Mouse (Mus musculus): ENCODE data around the gene Rap1gds1.

The Rap1gds1 gene

DNA sequence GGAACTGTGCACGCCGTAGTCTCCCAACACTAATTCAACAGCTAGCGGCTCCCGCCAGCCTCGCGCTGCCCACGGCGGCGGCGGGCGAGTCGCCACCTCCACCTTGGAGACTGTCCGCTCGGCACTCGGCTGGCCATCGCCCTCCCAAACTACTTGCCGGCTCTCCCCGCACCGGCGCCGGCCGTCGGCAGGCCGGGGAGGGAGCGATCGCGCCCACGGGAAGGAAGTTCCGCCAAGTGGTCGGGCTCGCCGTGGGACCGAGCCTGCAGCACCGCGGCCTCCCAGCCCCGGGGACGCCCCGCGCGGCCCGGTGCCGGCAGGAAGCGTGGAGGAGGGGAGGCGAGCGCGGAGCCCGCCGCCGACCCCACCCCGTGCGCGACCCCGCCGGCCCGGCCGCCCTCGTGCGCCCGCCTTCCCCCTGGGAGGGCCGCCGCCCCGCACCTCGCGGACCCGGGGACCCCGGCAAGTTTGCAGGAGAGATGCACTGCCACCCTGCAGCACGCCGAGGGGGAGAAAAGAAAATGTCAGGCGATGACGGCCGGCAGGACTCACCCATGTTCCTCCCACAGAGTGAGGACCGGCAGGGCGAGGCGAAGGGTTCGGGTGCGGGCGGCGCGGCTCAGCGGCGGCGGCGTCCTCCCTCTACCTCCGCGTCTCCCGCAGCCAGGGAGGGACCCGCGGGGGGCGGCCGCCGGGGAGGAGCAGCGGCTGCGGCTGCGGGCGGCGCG is at the start of gene Rap1gds1:
Rap1gds1 (minus strand) TSS at position 718 of the 728 bp plus-strand sequence.
- DNase-seq: peak; percentile 73

DNA sequence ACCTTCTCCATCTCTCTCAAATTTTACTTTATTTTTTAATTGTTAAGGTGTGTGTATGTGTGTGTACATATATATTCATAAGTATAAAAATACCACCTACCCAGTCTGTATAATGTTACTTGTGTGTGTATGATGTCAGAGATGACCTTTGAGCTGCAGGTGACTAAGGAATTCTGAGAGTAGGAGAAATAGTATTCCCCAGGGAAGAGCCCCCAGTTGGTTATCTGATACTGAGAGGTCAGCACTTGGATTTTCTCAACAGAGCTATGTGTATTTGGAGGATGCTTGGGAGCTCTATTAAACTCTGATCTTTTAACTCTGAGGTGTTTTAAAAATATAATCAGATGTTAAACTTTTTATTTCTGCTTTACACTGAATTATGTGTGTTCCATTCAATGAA is 43.4 kb upstream of the Rap1gds1 start:
- no peak for DNase-seq

DNA sequence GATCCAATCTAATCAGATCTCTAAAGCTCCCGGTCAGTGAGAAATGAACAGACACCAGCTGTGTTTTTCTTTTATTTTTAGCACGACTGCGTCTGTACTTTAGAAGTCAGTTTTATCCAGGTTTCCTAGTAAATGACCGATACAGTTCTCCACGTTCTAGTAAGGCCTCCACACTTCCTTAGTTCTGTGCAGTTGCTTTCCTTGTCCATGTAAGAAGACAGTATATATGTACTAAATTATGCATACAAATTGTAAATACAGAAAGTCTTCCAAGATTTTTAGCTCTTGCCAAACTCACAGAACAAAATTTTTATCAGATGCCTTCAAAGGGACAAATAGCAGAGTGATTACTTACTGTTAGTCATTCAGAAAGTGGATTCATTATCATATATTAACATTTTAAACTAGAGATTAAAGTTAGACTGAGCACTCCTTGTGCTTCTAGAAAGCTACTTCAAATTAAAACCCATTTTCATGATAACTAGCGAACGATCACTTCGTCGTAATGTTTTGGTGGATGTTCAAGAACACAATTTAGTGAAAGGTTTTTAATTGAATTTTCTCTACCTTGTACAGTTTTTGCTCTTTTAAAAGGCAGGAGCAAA is 41.8 kb upstream of the Rap1gds1 start:
- no peak for DNase-seq

DNA sequence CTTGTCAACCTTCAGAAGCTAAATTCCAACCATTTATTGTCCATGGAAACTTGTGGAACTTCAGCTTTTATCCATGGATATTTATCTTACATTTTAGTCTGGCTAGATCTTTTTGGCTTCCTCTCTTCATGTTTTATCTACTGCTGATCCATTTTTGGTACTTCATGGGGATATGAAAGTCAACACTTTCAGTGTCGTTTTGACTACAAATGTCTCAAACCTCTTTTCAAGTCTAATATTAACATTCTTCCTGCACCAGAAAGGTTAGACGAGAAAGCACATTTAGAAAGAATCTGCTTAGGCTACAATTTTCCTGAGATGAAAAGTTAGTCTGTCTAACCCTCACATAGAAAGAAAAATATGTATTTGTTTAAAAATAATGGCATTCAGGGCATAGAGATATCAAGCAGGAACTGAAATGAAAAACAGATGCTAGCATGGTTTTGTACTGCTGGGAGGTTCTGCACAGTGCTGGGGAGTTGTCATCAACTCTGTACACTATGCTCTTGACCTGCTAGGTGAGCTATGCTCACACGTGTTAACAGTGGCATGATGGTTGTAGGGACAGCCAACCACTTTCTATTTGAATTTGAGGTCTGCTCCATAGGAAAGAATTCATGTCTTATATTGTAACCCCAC is 37.5 kb upstream of the Rap1gds1 start:
- DNase-seq: no peak

DNA sequence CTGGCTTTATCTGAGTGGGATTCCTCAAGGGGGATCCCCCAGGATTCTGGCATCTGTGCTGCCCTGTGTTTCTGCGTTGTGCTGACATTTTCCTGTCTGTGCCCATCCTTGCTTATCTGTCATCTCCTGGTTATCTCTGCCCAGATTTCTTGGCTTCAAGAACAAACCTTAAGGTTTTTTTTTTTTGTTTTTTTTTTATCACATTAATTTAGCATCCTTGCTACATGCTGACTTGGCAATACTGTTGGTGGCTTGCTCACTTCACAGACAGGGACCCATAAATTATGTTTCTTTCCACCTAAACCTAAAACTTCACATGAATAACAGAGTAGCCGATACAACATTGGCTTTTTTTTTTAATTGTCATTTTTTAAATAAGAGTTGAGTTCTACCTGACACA is 36.9 kb upstream of the Rap1gds1 start:
- DNase-seq: no peak

DNA sequence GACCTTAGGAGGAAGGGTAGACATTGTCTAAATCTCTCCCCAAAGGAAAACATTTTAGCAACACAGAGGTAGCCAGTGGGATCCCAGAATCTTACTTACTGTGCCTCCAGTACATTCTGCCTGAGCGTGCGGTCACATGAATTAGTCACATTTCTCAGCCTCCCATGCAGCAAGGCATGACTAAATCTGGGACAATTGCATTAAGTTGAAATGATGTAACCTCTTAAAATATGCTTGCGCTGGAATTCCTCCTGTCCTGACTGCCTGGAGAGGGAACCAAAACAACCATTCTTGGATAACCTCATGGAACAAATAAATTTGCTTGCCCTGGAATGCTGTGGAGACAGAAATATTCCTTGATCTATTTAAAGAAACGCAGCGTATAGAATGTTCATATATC is 33.2 kb upstream of the Rap1gds1 start:
- DNase-seq: no peak

DNA sequence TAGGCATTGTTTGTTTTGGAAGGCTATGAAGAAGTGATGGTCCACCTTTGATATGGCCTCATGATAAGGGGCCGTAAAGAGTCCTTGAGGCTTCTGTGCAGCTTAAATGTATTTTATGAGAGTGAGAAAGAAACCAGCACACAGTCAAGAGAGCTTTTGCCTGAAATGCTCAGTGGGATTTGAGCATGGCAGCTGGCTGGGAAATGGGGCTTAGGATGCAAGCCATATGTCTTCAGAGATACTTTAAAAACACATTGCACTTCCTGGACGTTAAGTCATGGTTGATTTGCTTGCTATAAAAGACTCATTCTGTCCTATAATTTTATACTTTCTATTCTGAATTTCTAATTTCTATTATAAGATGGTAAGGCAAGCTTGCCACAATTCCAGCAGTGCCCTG is 28.9 kb upstream of the Rap1gds1 start:
- DNase-seq: no peak

DNA sequence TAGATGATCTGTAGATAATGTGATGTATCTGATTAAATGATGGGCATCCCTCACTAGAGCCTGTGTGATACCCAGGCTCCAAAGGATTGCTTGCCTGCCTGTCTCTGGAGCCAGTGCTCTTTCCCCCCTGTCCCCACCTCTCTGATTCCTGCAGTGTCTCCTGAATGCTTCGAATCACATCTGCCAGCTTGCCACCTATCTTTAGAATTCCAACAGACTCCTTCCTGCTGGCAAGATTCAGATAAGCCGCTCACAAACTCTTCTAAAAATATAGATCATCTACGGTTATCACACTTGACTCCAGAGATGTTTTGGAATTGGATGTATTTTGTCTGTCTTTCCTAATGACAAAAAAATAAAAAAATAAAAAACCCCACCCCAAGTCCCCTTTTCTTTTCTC is 28.3 kb upstream of the Rap1gds1 start:
- no peak for DNase-seq

DNA sequence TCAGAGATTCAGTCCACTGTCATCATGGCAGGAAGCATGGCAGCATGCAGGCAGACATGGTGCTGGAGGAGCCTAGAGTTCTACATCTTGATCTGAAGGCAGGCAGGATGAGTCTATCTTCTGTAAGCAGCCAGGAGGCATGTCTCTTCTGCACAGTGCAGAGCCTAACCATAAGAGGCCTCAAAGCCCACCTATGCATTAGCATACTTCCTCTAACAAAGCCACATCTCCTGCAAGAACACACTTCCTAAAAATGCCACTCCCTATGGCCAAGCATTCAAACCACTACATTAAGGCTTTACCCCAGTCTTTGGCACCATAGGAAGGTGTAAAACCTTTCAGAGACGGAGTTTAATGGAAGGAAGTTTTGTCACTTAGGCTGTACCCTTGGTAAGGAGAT is 26.9 kb upstream of the Rap1gds1 start:
- no peak for DNase-seq

DNA sequence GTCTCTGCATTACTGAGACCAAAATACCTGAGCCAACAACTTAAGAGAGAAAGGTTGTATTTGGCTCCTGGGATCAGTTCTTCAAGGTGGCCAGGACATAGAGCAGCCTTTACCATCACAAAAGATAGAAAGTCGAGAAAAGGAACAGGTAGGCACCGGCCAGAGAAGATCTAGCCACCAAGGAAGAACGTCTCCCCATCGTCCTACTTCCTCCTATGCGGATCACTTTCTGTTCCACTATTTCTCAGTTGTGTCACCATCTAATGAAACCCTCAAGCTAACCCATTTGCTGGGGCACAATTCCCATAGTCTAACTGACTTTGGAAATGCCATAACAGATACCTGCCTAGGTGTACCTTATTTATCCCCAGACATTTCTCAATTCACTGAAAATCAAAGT is 24.3 kb upstream of the Rap1gds1 start:
- no peak for DNase-seq

DNA sequence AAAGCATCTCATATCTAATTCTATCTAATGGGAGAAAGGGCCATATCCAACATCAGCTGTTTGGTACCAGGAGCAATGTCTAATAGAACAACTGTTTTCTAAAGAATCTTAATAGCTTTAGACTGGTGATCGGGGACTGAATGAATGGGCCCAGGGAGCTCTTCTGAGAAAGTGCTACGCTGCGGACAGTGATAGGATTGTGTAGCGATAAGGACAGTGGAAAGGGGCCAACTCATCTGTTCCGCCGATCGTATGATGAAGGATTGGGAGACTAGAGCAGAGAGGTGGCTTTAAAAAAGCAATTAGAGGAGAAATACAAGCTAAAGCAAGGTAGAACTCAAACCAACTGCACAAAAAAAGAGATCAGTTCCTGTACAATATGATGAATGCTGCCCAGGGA is 20.9 kb upstream of the Rap1gds1 start:
- no peak for DNase-seq

DNA sequence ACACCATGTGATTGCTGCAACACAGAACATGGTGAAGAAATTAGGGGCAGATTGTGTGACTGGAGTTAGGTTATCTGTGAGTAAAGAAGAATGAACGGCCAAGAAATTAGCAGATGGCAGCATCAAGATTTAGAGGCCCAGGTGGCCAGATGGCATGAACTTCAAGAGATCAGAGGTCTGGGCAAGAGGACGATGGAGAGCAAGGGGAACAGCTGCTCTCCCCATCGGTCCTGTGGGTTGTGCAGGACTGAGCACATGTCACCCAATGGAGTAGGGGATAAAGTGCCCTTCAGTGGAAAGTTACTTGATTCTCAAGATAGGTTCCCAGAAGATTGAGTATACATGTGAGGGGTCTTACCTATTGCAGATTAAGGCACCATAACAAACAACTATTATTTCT is 13.5 kb upstream of the Rap1gds1 start:
- no peak for DNase-seq

DNA sequence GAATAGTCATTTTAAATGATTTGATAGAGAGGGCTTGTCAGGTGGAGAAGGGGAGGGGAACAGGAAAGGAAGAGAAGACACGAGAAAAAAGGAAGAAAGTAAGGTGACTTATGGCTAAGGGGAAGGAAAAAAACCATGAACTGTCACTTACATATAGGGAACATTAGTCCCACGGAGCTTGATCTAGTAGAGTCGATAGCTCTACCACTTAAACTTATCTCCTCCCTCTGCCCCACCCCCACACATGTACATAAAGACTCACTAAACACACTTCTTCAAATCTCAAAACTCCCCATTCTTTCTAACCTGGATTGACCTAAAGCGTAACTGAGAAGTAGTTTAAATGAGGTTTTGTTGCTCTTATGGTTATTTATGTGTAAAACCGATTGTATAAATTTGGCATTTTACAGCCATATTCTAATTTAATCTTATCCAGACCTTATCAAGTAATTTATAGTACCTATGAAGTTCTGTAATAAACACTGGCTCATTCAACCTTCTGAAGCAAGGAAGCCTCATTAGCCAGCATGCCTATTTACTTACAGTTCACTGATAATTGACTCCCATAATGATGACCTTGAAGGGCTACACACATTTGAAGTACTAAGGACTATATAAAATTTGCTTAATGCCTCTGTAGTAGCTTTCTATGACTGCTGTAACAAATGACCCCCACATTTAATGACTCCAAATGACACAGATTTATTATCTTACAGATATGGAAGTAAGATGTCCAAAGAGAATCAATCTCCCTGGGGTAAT is 9.0 kb upstream of the Rap1gds1 start:
- no peak for DNase-seq

DNA sequence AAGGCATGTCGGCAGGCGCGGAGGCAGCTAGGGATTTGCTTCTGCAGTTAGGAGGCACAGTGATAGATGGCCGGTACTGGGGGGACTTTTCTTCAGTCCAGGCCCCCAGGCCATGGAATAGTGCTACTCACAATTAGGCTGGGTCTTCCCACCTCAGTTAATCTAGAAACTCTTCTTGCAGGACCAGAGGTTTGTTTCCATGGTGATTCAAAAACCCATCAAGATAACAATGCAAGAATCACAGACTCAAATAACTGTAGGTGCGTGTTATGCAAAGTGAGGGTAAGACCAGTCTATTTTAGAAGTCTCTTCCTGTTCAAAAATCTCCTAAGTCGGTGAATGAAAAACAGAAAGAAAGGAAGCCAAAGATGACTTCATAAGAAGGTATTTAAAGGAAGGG is 4.8 kb upstream of the Rap1gds1 start:
- DNase-seq: no peak

DNA sequence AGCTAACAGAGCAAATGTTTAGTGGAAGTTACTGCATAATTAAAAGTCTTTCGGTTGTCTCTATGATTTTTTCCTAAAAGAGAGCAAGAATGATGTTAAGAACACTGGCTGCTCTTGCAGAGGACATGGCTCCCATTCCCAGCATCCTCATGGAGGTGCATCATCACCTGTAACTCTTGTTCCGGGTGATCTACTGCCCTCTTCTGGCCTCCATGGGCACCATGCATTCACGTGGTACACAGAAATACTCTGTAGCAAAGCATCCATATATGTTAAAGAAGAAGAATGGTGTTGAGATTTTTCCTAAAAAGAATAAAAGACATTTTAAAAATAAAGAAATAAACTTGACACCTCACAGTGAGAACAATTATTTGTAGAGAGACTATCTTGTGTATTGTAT is 3.0 kb upstream of the Rap1gds1 start:
- DNase-seq: no peak

DNA sequence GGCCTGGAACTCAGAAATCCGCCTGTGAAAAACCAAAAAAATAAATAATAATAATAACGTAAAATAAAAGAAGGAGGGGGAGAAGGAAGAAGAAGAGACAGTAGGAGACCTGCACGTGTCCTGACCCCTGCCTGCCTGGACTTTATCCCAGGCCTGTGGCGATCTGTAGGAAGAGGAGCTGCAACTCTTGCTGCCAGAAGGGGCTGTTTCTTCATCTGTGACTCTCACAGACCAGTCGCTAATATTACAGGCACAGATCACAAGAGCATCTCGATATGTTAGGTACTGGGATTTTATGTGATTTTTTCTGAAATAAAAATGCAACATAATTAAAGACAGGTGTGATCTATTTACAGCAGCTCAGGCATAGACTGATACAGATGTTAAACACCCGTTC is 1.1 kb upstream of the Rap1gds1 start:
- DNase-seq: no peak

DNA sequence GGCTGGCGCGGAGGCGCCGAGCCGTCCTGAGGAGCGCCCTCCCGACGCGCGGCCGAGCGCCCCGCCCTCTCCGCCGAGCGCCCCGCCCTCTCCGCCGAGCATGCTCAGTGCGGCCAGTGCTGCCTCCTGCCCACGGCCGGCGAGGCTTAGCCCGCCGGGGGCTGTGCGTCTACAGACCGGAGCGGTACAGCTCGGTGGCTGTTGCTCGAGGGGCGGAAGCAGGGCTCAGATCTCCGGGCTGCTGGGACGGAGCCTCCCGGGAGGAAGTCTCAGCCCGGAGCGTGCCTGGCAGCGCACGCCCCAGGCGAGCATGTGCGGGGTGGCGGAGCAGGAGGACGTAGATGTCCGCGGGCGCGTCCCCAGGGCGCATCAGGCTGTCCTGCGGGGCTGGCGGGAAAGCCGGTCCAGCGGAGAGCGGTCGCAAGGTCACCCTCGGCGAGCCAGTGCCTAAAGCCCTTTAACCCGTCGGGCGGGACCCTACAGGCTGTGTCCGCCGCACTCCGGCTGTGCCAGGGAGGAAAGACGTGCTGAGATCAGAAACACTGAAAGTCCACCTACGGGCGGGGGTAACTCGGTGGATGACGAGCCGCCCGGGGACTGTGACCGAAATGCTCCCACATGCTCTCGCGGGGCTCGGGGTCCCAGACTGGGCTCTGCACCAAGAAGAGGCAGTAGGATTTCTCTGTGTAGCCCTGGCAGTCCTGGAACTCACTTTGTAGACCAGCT is 495 bp upstream of the Rap1gds1 start:
- peak; percentile 88 for DNase-seq

DNA sequence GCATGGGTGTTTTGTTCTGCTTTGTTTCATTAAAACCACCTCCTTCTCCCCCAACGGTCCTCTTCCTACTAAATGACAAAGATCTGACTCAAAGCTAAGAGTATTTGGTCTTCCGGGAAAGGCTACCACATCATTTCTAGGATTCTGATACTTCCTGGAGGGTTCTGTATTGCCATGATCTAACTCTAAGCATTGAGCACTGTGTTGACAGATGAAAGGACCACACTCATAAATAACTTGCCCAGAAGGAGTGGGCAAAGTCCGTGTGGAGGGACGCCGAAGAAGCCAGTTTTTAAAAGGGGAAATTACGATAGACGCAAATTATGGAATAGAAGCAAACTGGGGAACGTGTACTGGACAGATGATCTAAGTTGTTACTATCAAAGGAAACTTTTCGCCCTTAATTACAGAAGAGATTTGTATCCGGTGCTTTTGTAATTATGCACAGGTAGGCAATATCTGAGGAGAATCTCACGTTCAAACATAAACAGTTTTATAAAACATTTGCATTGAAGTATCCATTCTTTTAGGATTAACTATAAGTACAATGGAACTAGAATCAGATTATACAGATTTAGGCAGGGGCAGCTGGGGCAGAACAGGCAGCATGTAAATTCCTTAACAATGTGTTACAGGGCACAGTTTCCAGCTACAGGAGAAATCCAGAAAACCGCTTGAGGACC is 1.1 kb downstream of the Rap1gds1 start:
- no peak for DNase-seq

DNA sequence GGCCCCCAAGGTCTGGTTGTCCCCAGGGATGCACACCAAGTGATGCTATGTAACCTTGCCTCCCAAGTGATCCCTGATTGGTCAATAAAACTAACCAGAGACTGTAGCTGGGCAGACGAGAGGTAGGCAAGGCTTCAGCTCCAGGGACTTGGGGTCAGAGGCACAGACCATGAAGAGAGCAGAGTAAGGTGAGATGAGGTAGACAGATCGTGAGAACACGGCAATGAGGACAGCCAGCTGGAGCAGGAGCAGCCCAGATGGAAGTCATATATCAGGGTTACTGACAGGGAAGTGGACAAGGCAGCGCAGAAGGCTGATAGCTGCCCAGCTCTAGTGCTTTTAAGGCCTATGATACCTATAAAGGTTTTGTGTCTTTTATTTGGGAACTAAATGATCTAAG is 5.5 kb downstream of the Rap1gds1 start:
- DNase-seq: no peak

DNA sequence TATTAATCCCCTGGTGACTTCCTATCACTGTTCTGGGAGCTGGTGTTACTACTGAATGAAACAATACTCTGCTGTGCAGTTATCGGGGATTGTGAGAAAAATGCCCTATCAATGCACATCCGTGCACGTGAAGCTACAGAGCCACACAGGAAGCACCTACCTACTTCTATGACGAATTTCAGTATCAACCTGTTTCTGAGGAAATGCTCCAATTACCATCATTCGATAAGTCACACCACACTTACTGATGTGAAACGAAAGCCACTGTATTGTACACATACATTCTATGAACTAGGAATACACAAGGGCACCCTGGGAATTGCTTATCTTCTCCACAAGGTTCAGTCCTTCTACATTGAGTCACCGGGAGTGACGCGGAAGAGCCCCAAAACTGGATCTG is 10.9 kb downstream of the Rap1gds1 start:
- DNase-seq: no peak

DNA sequence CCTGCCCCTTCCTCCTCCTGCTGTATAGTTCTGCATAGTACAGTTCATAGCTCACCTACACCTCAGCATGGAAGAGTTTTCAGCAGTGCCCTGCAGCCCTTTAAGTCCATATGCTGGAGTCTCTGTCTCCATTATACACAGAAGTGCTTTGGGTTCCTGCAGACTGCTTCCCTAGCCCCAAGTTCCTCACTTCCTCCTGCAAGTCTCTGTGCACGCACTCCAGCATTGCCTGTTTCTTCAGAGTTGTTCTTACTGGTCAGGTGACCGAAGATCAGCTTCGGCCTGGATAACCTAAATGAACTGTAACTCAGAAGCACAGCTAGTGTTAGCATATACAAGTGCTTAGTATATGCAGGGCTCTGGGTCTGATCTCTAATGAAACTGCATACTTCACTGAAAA is 12.9 kb downstream of the Rap1gds1 start:
- no peak for DNase-seq
